Mouse (Mus musculus) limb, embryonic 10.5 days (tissue): ENCODE results near the gene Tspan9. TPM values are rescaled to one million over a fixed set of nuclear protein-coding genes. Genes with fewer than 3 reads are reported as not detected.

Source experiments
- DNase-seq: peaks from one replicate; pipeline ENCODE4 v3.0.0-alpha.2; 2017; ENCODE audit warnings: low spot score
- H3K27ac ChIP-seq: fragments of 300-500 bp; sonication (generic); 2 replicates; pipeline ENCODE4 v1.5.1; 2016; ENCODE audit warnings: mild to moderate bottlenecking
- H3K27me3 ChIP-seq: fragments of 300-500 bp; sonication (generic); 2 replicates; pipeline ENCODE4 v1.6.1; 2016; ENCODE audit warnings: low read depth, mild to moderate bottlenecking; ENCODE audit not compliant: poor library complexity, severe bottlenecking
- H3K36me3 ChIP-seq: fragments of 300-500 bp; sonication (generic); 2 replicates; pipeline ENCODE4 v1.6.1; 2016; ENCODE audit warnings: mild to moderate bottlenecking, moderate library complexity
- H3K4me1 ChIP-seq: fragments of 300-500 bp; sonication (generic); 2 replicates; pipeline ENCODE4 v1.6.1; 2016
- H3K4me3 ChIP-seq: fragments of 300-500 bp; sonication (generic); 2 replicates; pipeline ENCODE4 v1.5.1; 2016; ENCODE audit warnings: mild to moderate bottlenecking, moderate library complexity
- H3K9me3 ChIP-seq: fragments of 300-500 bp; sonication (generic); replicated peaks from 2 replicates; pipeline ENCODE4 v1.6.1; 2016; ENCODE audit warnings: mild to moderate bottlenecking
- WGBS: fragments of 180-500 bp; shearing (Covaris S2); methylation state at CpG from one replicate; pipeline ENCODE4 v1.1.7; 2016; 5-methylcytosine and 5-hydroxymethylcytosine counted together
- polyA plus RNA-seq: library from polyadenylated mRNA; unstranded; fragments of >200 nt; fragmentation: Nextera tagmentation; extraction: Ambion mirVana; gene quantifications from 2 replicates; pipeline ENCODE4 v1.2.1, GENCODE M21; 2016

The Tspan9 gene
- polyA plus RNA-seq, 1 experiment from 2014 or later: 78.5 TPM

DNA sequence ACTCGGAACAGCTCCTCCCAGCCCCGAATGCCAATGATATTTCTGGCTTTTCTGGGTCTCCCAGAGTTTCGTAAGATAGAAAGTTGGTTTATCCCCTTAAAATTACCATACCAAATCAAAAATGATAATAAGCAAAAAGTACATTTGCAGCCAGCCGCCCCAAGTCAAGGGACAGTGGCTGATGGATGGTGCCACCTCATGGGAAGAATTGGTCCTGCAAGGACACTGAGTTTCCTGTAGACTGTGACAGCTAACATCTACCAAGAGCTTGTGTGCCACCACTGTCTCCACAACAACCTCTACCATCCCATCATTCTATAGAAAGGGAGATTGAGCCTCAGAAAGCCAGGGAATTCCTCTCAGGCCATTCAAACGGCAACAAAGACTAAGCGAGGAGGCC is 2.4 kb upstream of the Tspan9 start:
- Histone ChIP-seq H3K4me3 (no peak overlapping the region), H3K9me3 (no peaks in the 10 kb centered on the region), H3K27me3 (peaks cover 11% of the 10 kb centered on the region), H3K36me3 (no peaks in the 10 kb centered on the region), H3K4me1 (peaks cover 23% of the 10 kb centered on the region), H3K27ac (no peak overlapping the region)
- DNase-seq: peak; percentile 44
- 64% methylated on average over 6 of the region's 6 CpGs for WGBS

- no peak for DNase-seq
- Histone ChIP-seq H3K36me3 (peaks cover 3% of the 10 kb centered on the region; the same call in 1 of the 2 replicates), H3K4me3 (peak overlapping the region; percentile 72), H3K27ac (peak overlapping the region; percentile 92), H3K27me3 (peaks cover 11% of the 10 kb centered on the region), H3K9me3 (no peaks in the 10 kb centered on the region), H3K4me1 (peaks cover 30% of the 10 kb centered on the region)
- 4% methylated on average over 20 of the region's 20 CpGs for WGBS
These were observed 770 bp downstream of the Tspan9 start for GRCm38 (mm10) chr6:128142369-128143278.

- peaks cover 48% of the 10 kb centered on the region for H3K4me1 ChIP-seq
- H3K4me3 ChIP-seq: no peak overlapping the region
- peaks cover 11% of the 10 kb centered on the region for H3K27me3 ChIP-seq
- H3K27ac ChIP-seq: no peak overlapping the region
- DNase-seq: no peak
- H3K36me3 ChIP-seq: peaks cover 3% of the 10 kb centered on the region; the same call in 1 of the 2 replicates
- 67% methylated on average over 6 of the region's 6 CpGs for WGBS
- H3K9me3 ChIP-seq: no peaks in the 10 kb centered on the region
These were observed 2.7 kb downstream of the Tspan9 start for GRCm38 (mm10) chr6:128140724-128141123.

DNA sequence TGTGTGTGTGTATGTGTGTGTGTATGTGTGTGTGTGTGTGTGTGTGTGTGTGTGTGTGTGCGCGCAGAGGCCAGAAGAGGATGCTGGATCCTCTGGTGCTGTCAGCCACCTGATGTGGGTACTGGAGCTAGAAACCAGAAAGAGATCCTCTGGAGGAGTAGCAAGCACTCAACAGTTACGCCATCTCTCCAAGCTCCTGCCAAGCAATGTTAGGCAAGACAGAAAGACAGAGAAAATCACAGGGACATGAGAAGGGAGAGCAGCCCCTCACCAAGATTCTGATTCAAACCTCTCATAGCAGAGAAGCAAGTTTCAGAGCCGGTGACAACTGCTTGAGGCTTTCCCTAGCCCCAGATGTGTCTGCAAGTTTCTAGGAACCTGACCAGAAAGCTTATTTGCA is 5.5 kb downstream of the Tspan9 start:
- no peak for DNase-seq
- Histone ChIP-seq H3K4me1 (peaks cover 64% of the 10 kb centered on the region), H3K9me3 (no peaks in the 10 kb centered on the region), H3K36me3 (peaks cover 3% of the 10 kb centered on the region; the same call in 1 of the 2 replicates), H3K4me3 (no peak overlapping the region), H3K27me3 (no peaks in the 10 kb centered on the region), H3K27ac (no peak overlapping the region)
- 94% methylated on average over 3 of the region's 4 CpGs for WGBS

DNA sequence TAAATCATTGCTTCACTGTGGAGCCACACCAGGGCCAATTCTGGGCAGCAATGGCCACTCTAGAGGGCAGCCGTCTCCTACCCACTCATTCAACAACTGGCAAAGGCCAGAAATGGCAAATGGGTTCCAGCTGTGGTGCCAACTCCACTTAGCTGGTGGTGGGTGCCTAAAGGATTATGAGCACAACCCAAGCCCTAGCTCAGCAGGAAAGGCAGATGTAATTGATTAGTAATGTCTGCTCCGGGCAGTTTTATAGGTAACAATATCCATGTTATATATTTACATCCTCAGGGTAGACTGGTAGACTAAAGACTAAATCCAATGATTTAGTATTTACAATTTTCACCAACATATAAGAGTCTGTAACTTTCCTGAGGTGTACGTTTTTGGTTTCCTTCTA is 6.7 kb downstream of the Tspan9 start:
- H3K4me1 ChIP-seq: peaks cover 56% of the 10 kb centered on the region
- no peaks in the 10 kb centered on the region for H3K27me3 ChIP-seq
- H3K36me3 ChIP-seq: peaks cover 3% of the 10 kb centered on the region; the same call in 1 of the 2 replicates
- WGBS: 54% methylated on average over 3 of the region's 3 CpGs
- no peaks in the 10 kb centered on the region for H3K9me3 ChIP-seq
- no peak overlapping the region for H3K4me3 ChIP-seq
- DNase-seq: no peak
- H3K27ac ChIP-seq: peak overlapping the region; percentile 66; the same call in 1 of the 2 replicates

GRCm38 (mm10) chr6:128135459-128135858 is 7.9 kb downstream of the Tspan9 start:
- Histone ChIP-seq H3K4me1 (peaks cover 56% of the 10 kb centered on the region), H3K36me3 (peaks cover 3% of the 10 kb centered on the region; the same call in 1 of the 2 replicates), H3K27me3 (no peaks in the 10 kb centered on the region), H3K4me3 (no peak overlapping the region), H3K27ac (peak overlapping the region; percentile 66), H3K9me3 (no peaks in the 10 kb centered on the region)
- WGBS: 69% methylated on average over 5 of the region's 5 CpGs
- DNase-seq: no peak

DNA sequence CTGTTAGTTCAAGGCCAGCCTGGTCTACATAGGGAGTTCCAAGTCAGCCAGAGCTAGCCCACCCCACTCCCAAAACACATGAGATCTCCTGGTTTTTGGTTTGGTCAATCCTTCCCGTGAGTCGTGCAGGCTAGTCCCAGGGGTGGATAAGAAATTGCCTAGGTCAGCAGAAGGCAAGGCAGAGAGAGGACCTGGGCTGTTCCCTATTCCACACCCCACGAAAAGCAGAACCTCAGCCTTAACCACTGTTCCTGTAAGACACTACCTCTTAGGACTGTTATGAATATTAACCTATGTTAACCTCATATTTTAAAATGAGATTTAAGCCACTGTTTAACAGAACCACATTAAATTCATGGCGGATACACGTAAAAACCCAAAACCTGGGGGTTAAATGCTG is 8.4 kb downstream of the Tspan9 start:
- Histone ChIP-seq H3K4me1 (peaks cover 58% of the 10 kb centered on the region), H3K27ac (0 out of 2 replicates have a peak overlapping the region, but pooled peaks have one; percentile 53), H3K27me3 (no peaks in the 10 kb centered on the region), H3K9me3 (no peaks in the 10 kb centered on the region), H3K4me3 (no peak overlapping the region), H3K36me3 (peaks cover 3% of the 10 kb centered on the region; the same call in 1 of the 2 replicates)
- WGBS: 76% methylated on average over 5 of the region's 5 CpGs
- no peak for DNase-seq

- H3K27me3 ChIP-seq: no peaks in the 10 kb centered on the region
- H3K36me3 ChIP-seq: peaks cover 3% of the 10 kb centered on the region; the same call in 1 of the 2 replicates
- peak overlapping the region; percentile 53 for H3K27ac ChIP-seq
- H3K4me1 ChIP-seq: peaks cover 62% of the 10 kb centered on the region
- H3K4me3 ChIP-seq: no peak overlapping the region
- 30% methylated on average over 8 of the region's 8 CpGs for WGBS
- no peak for DNase-seq
- H3K9me3 ChIP-seq: no peaks in the 10 kb centered on the region
These were observed 9.0 kb downstream of the Tspan9 start for GRCm38 (mm10) chr6:128134196-128134924.

- WGBS: 71% methylated on average over 10 of the region's 10 CpGs
- no peaks in the 10 kb centered on the region for H3K27me3 ChIP-seq
These were observed 9.7 kb downstream of the Tspan9 start for GRCm38 (mm10) chr6:128133679-128134191.

DNA sequence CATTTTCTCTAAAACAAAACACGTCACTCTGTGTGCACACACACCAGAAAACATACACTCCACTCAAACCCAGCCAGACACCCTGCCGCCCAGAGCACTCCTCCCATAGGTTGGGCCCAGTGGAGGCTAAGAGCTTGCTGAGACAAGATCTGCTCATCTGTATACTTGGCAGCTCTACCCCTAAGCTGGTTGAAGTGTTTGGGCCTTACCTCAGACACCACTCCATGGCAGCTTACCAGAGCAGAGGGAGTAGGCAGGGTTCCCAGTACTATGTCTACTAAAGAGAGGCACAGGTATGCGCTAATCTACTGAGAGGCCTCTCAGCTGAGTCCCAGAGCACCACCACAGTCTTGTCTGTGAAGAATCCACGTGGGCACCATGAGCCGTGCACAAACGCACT is 10.8 kb downstream of the Tspan9 start:
- Histone ChIP-seq H3K4me1 (peaks cover 70% of the 10 kb centered on the region), H3K27ac (no peak overlapping the region)
- no peak for DNase-seq

More at GRCm38 (mm10) chr6:128133679-128134191, 9.7 kb downstream of the Tspan9 start:
- Histone ChIP-seq H3K4me1 (peaks cover 66% of the 10 kb centered on the region), H3K36me3 (0 out of 2 replicates have a peak, but pooled peaks cover under 1% of the 10 kb centered on the region), H3K4me3 (no peak overlapping the region), H3K9me3 (no peaks in the 10 kb centered on the region), H3K27ac (peak overlapping the region; percentile 53)
- DNase-seq: no peak

GRCm38 (mm10) chr6:128131390-128131789 is 12.0 kb downstream of the Tspan9 start:
- Histone ChIP-seq H3K4me1 (peaks cover 59% of the 10 kb centered on the region), H3K36me3 (0 out of 2 replicates have a peak, but pooled peaks cover 4% of the 10 kb centered on the region), H3K9me3 (no peaks in the 10 kb centered on the region), H3K27me3 (no peaks in the 10 kb centered on the region), H3K27ac (peak overlapping the region; percentile 50; the same call in 1 of the 2 replicates), H3K4me3 (no peak overlapping the region)
- 67% methylated on average over 2 of the region's 2 CpGs for WGBS
- DNase-seq: no peak

More for the DNA sequence above, 10.8 kb downstream of the Tspan9 start:
- WGBS: 90% methylated on average over 6 of the region's 6 CpGs
- Histone ChIP-seq H3K4me3 (no peak overlapping the region), H3K9me3 (no peaks in the 10 kb centered on the region), H3K36me3 (0 out of 2 replicates have a peak, but pooled peaks cover 4% of the 10 kb centered on the region), H3K27me3 (no peaks in the 10 kb centered on the region)

- Histone ChIP-seq H3K27ac (no peak overlapping the region), H3K9me3 (no peaks in the 10 kb centered on the region), H3K27me3 (no peaks in the 10 kb centered on the region), H3K36me3 (0 out of 2 replicates have a peak, but pooled peaks cover 4% of the 10 kb centered on the region), H3K4me3 (no peak overlapping the region), H3K4me1 (peaks cover 52% of the 10 kb centered on the region)
- DNase-seq: no peak
- WGBS: 92% methylated on average over 4 of the region's 4 CpGs
These were observed 12.7 kb downstream of the Tspan9 start for GRCm38 (mm10) chr6:128130686-128131085.
